Mouse (Mus musculus): ENCODE measurements around the gene Large1. TPM values are rescaled to one million over a fixed set of nuclear protein-coding genes. Genes with fewer than 3 reads are reported as not detected.
"Not testable (repeated sequence)": the region's sequence is repeated elsewhere in the genome, so short reads cannot be mapped to it uniquely, and the experiment has no call there.

The Large1 gene
- polyA plus RNA-seq, 1 experiment from 2014 or later, result 5.8 TPM

DNA sequence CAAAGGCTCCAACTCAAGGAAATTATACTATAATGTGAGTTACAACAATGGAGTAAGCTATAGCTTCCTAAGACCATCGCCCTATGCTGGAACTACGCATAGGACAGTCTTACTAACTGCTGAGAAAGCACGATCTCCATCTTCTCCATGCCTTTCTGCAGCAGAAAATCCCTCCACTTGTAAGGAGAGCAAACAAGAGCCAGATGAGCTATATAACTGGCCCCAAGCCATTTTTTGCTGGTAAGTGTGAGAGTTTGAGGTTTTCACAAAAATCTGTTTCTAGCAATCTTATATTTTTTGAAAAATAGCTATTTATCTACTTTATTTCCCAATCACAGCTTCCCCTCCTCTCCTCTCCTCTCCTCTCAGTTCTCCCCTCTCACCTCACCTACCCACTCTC is 206.1 kb downstream of the Large1 start:
- Histone ChIP-seq H3K4me1 (no peaks in the 10 kb centered on the region), H3K9ac (no peak overlapping the region), H3K27ac (no peak overlapping the region), H3K4me3 (no peak overlapping the region), H3K4me2 (no peak overlapping the region), H3K36me3 (no peaks in the 10 kb centered on the region), H3K27me3 (no peaks in the 10 kb centered on the region), H3K9me3 (no peaks in the 10 kb centered on the region)
- no peak for ATAC-seq (ENCODE audit: borderline replicate concordance, extremely low read depth, low FRiP score, low TSS enrichment)
- 87% methylated on average over 3 of the region's 3 CpGs for WGBS

- no peak overlapping the region for H3K27ac ChIP-seq
- no peak for ATAC-seq (ENCODE audit: borderline replicate concordance, extremely low read depth, low FRiP score, low TSS enrichment)
- H3K36me3 ChIP-seq, result no peaks in the 10 kb centered on the region
- no peak overlapping the region for H3K4me2 ChIP-seq
- no peaks in the 10 kb centered on the region for H3K27me3 ChIP-seq
- no peak overlapping the region for H3K9ac ChIP-seq
- H3K9me3 ChIP-seq, result no peaks in the 10 kb centered on the region
- H3K4me1 ChIP-seq, result no peaks in the 10 kb centered on the region
- no peak overlapping the region for H3K4me3 ChIP-seq
- WGBS, result 58% methylated on average over 1 of the region's 1 CpGs
Measured at GRCm38 (mm10) chr8:73142660-73143395, 210.5 kb downstream of the Large1 start.

DNA sequence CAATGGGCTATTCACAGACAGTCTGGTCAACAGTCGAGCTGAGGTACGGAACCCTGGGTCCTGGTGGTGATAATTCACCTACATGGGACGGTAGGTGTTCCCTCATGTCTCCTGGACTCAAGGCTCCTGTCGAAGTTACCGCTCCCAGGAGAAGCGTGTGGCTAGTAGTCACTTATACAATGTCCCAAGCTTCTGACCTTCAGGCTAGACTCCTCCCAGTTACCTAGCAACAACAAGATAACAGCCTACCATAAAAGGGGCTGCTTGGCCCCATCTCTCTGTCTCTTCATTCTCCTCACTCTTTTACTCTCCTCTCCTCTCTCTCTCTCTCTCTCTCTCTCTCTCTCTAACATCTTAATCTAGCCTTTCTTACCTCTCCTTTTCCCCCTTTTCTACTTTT is 217.9 kb downstream of the Large1 start:
- WGBS, result 73% methylated on average over 6 of the region's 6 CpGs
- no peak overlapping the region for H3K27ac ChIP-seq

DNA sequence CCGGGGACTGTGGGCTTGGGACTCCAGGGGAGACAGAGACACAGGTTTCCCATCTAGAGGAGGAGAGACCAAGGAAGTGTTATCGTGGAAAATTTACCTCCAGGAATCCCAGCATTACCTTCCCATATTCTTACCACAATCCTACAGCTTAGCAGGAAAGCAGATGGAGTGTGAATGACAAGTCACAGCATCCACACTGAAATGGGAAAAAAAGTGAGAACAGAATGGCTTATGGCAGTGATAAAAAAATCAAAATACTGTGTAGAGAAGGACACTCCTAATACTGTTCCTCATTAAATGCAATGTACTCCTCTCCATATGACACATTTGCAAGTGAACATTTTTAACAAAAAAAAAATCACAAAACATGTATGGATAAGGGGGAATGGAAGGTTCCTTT is 221.3 kb downstream of the Large1 start:
- H3K9me3 ChIP-seq, result no peaks in the 10 kb centered on the region
- no peak for ATAC-seq (ENCODE audit: borderline replicate concordance, extremely low read depth, low FRiP score, low TSS enrichment)
- no peak overlapping the region for H3K4me2 ChIP-seq
- no peaks in the 10 kb centered on the region for H3K27me3 ChIP-seq
- no peak overlapping the region for H3K4me3 ChIP-seq
- no peaks in the 10 kb centered on the region; the same call in 1 of the 2 replicates for H3K36me3 ChIP-seq
- H3K9ac ChIP-seq, result no peak overlapping the region
- H3K4me1 ChIP-seq, result no peaks in the 10 kb centered on the region
- H3K27ac ChIP-seq, result no peak overlapping the region
- WGBS, result 93% methylated on average over 2 of the region's 2 CpGs

More for the DNA sequence above, 217.9 kb downstream of the Large1 start:
- no peak overlapping the region for H3K9ac ChIP-seq
- no peaks in the 10 kb centered on the region for H3K9me3 ChIP-seq
- no peaks in the 10 kb centered on the region for H3K27me3 ChIP-seq
- no peak overlapping the region for H3K4me2 ChIP-seq
- no peak for ATAC-seq (ENCODE audit: borderline replicate concordance, extremely low read depth, low FRiP score, low TSS enrichment)
- H3K4me1 ChIP-seq, result no peaks in the 10 kb centered on the region
- H3K4me3 ChIP-seq, result no peak overlapping the region
- H3K36me3 ChIP-seq, result no peaks in the 10 kb centered on the region; the same call in 1 of the 2 replicates

DNA sequence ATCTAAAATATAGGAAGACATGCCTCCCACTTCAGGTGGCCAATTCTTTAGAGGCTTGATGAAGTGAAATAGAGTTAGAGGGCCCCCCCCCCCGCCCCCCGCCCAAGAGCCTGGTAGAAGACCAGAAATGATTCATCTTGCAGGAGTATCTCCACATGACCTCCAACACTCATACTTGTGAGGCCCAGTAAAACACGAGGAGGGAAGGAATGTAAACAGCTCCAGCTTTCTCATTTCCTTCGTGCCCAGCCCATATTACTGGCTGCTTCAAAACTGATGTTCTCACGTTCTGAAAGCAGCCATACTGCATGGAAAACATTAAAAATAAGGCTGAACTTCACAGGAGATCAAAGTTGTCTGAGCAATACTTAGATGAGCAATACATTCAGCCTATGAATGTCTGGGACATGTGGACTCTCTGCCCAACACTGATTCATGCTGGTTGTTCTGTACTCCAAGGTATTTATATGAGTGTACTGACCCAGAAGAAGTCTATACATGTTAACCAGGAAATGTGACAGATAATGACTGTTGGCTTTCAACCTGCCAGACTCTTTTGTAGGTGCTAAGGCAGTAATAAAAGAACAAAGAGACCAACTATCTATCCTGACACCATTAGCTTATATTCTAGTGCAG is 229.4 kb downstream of the Large1 start:
- Histone ChIP-seq H3K4me3 (no peak overlapping the region), H3K9ac (no peak overlapping the region), H3K4me1 (no peaks in the 10 kb centered on the region), H3K9me3 (no peaks in the 10 kb centered on the region), H3K27me3 (no peaks in the 10 kb centered on the region), H3K27ac (no peak overlapping the region), H3K4me2 (no peak overlapping the region), H3K36me3 (no peaks in the 10 kb centered on the region)
- WGBS, result 22% methylated on average over 5 of the region's 5 CpGs
- no peak for ATAC-seq (ENCODE audit: borderline replicate concordance, extremely low read depth, low FRiP score, low TSS enrichment)

DNA sequence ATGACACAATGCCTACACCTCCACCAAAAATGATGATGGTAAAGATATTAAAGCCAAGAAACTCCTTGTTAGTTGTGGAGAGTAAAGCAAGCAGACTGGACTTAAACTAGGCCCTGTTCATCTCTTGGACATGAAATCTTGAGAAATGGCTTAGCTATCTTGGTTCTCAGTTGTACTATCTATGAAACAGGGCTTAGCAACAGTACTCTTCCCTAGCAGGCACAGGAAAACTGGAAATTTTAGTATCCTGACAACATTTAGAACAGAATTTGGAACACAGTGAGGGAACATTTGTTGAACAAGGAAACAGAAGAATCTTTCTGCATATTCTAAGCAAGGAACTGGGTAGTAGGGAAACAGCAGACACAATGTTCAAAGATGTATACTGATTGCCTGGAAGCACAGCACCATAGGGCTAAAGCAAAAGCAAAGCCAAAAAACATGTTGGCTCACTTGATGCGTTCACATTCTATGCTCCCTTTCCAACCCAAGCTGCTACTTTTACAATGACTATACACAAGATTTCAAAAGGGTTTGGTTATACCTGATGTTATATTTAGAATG is 240.9 kb downstream of the Large1 start:
- WGBS, result 89% methylated on average over 1 of the region's 1 CpGs

DNA sequence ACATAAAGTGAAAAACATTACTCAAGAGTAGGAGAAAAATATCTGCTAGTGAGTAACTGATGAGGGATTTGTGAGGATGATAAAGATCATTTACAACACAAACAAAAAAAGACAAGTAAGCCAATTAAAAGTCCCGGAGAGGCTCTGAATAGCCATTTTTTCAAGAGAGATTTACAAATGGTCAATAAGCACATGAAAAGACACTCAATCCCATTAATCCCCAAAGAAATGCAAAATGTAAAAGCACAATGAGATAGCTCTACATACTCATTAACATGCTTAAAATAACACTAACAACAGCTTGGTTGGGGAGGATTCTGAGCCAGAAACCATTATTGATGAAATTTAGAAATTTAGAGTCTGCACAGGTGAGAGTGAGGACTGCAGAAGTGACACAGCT is 249.3 kb downstream of the Large1 start:
- WGBS, result 37% methylated on average over 1 of the region's 1 CpGs
- Histone ChIP-seq H3K36me3 (no peaks in the 10 kb centered on the region), H3K4me3 (no peak overlapping the region), H3K4me2 (no peak overlapping the region), H3K9me3 (no peaks in the 10 kb centered on the region), H3K27me3 (no peaks in the 10 kb centered on the region), H3K27ac (no peak overlapping the region), H3K9ac (no peak overlapping the region), H3K4me1 (no peaks in the 10 kb centered on the region)
- ATAC-seq (ENCODE audit: borderline replicate concordance, extremely low read depth, low FRiP score, low TSS enrichment), result no peak

More for the DNA sequence above, 240.9 kb downstream of the Large1 start:
- H3K4me1 ChIP-seq, result no peaks in the 10 kb centered on the region
- no peaks in the 10 kb centered on the region for H3K9me3 ChIP-seq
- no peak overlapping the region for H3K9ac ChIP-seq
- no peak overlapping the region for H3K4me2 ChIP-seq
- ATAC-seq (ENCODE audit: borderline replicate concordance, extremely low read depth, low FRiP score, low TSS enrichment), result no peak
- no peak overlapping the region for H3K27ac ChIP-seq
- H3K27me3 ChIP-seq, result no peaks in the 10 kb centered on the region
- no peak overlapping the region for H3K4me3 ChIP-seq
- no peaks in the 10 kb centered on the region for H3K36me3 ChIP-seq

- H3K9me3 ChIP-seq, result no peaks in the 10 kb centered on the region
- H3K36me3 ChIP-seq, result no peaks in the 10 kb centered on the region
- H3K4me1 ChIP-seq, result no peaks in the 10 kb centered on the region
- H3K4me3 ChIP-seq, result no peak overlapping the region
- H3K4me2 ChIP-seq, result no peak overlapping the region
- no peak for ATAC-seq (ENCODE audit: borderline replicate concordance, extremely low read depth, low FRiP score, low TSS enrichment)
- H3K27ac ChIP-seq, result no peak overlapping the region
- H3K9ac ChIP-seq, result no peak overlapping the region
- 27% methylated on average over 5 of the region's 5 CpGs for WGBS
- no peaks in the 10 kb centered on the region for H3K27me3 ChIP-seq
Measured at GRCm38 (mm10) chr8:73101069-73101468, 252.3 kb downstream of the Large1 start.

- H3K27me3 ChIP-seq; ATAC-seq (ENCODE audit: borderline replicate concordance, extremely low read depth, low FRiP score, low TSS enrichment); H3K4me1 ChIP-seq; H3K4me3 ChIP-seq; H3K27ac ChIP-seq; H3K9me3 ChIP-seq; H3K9ac ChIP-seq; H3K36me3 ChIP-seq; H3K4me2 ChIP-seq: not testable (repeated sequence)
- 4% methylated on average over 3 of the region's 3 CpGs for WGBS
Measured at GRCm38 (mm10) chr8:73100607-73101006, 252.7 kb downstream of the Large1 start.

GRCm38 (mm10) chr8:73099542-73099941 is 253.8 kb downstream of the Large1 start:
- H3K4me3 ChIP-seq, result no peak overlapping the region
- H3K9me3 ChIP-seq, result no peaks in the 10 kb centered on the region
- no peaks in the 10 kb centered on the region for H3K36me3 ChIP-seq
- H3K9ac ChIP-seq, result no peak overlapping the region
- H3K27me3 ChIP-seq, result no peaks in the 10 kb centered on the region
- 79% methylated on average over 3 of the region's 3 CpGs for WGBS
- no peak for ATAC-seq (ENCODE audit: borderline replicate concordance, extremely low read depth, low FRiP score, low TSS enrichment)
- H3K4me1 ChIP-seq, result no peaks in the 10 kb centered on the region
- H3K27ac ChIP-seq, result no peak overlapping the region
- no peak overlapping the region for H3K4me2 ChIP-seq

DNA sequence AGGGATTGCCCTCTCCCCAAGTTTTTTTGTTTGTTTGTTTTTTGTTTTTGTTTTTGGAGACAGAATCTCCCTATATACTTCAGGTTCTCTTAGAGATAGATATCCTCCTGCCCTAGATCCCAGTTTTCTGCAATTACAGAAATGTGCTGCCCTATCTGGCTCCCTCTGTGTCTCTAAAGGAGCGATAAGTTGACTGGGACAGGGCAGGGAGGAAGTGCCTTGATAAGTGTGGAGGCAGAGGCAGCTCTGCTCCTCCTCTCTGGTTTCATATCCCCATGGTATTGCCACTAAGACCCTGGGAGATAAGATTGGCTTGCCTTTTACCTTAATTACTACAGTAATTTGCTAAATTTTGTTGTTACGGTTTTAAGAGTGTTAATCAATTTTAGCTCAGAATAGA is 256.4 kb downstream of the Large1 start:
- no peaks in the 10 kb centered on the region for H3K9me3 ChIP-seq
- H3K9ac ChIP-seq, result no peak overlapping the region
- H3K27me3 ChIP-seq, result no peaks in the 10 kb centered on the region
- H3K4me1 ChIP-seq, result no peaks in the 10 kb centered on the region
- no peak overlapping the region for H3K27ac ChIP-seq
- H3K4me2 ChIP-seq, result no peak overlapping the region
- no peak for ATAC-seq (ENCODE audit: borderline replicate concordance, extremely low read depth, low FRiP score, low TSS enrichment)
- 70% methylated on average over 2 of the region's 2 CpGs for WGBS
- no peaks in the 10 kb centered on the region for H3K36me3 ChIP-seq
- H3K4me3 ChIP-seq, result no peak overlapping the region

DNA sequence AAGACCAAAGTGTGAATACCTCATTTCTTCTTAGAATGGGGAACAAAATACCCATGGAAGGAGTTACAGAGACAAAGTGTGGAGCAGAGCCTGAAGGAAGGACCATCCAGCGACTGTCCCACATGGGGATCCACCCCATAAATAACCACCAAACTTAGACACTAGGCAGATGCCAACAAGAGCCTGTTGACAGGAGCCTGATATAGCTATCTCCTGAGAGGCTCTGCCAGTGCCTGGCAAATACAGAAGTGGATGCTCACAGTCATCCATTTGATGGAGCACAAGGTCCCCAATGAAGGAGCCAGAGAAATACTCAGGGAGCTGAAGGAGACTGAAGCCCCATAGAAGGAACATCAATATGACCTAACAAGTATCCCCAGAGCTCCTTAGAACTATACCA is 275.6 kb downstream of the Large1 start:
- not testable (repeated sequence) for H3K9me3 ChIP-seq; ATAC-seq (ENCODE audit: borderline replicate concordance, extremely low read depth, low FRiP score, low TSS enrichment); H3K36me3 ChIP-seq; H3K27ac ChIP-seq; H3K4me2 ChIP-seq; H3K4me1 ChIP-seq; H3K27me3 ChIP-seq; H3K4me3 ChIP-seq; H3K9ac ChIP-seq
- 83% methylated on average over 1 of the region's 1 CpGs for WGBS
